Mouse (Mus musculus) spleen, postnatal 10 days (tissue): ENCODE data around the gene Palm.

Experiments
- DNase-seq, 2 experiments: peaks; one replicate each; pipeline ENCODE4 v3.0.0; 2021 to 2022; ENCODE audit warnings: low spot score in 2 of 2

Palm gene

GRCm38 (mm10) chr10:79772320-79772719, 21.1 kb upstream of the Palm start:
- DNase-seq, result no peak

- DNase-seq, result no peak
Observed at GRCm38 (mm10) chr10:79773208-79773607, 20.2 kb upstream of the Palm start.

GRCm38 (mm10) chr10:79774486-79775279, 18.7 kb upstream of the Palm start:
- DNase-seq, result no peak

GRCm38 (mm10) chr10:79777103-79777531, 16.3 kb upstream of the Palm start, which contains the start of gene Fstl3:
Gene Fstl3 (plus strand): TSS chr10:79777272.
- no peak for DNase-seq

- peak in 1 of 2 experiments; percentile 6 for DNase-seq
Observed at GRCm38 (mm10) chr10:79778006-79778405, 15.4 kb upstream of the Palm start.

GRCm38 (mm10) chr10:79779193-79779592, 14.2 kb upstream of the Palm start:
- DNase-seq, result no peak

- DNase-seq, result peak; percentile 89 to 95
Observed at GRCm38 (mm10) chr10:79779784-79780663, 13.3 kb upstream of the Palm start.

- DNase-seq, result peak in 1 of 2 experiments; percentile 83
Observed at GRCm38 (mm10) chr10:79780664-79781015, 12.7 kb upstream of the Palm start.

- peak in 1 of 2 experiments; percentile 17 for DNase-seq
Observed at GRCm38 (mm10) chr10:79781139-79781538, 12.2 kb upstream of the Palm start.

GRCm38 (mm10) chr10:79781956-79782355, 11.4 kb upstream of the Palm start:
- DNase-seq, result no peak

- no peak for DNase-seq
Observed at GRCm38 (mm10) chr10:79783050-79783449, 10.3 kb upstream of the Palm start.

- peak in 1 of 2 experiments; percentile 78 for DNase-seq
Observed at GRCm38 (mm10) chr10:79783920-79784800, 9.2 kb upstream of the Palm start.

- peak; percentile 82 to 89 for DNase-seq
Observed at GRCm38 (mm10) chr10:79788386-79789158, 4.8 kb upstream of the Palm start.

- DNase-seq, result no peak
Observed at GRCm38 (mm10) chr10:79789581-79789980, 3.8 kb upstream of the Palm start.

- DNase-seq, result no peak
Observed at GRCm38 (mm10) chr10:79790861-79791260, 2.5 kb upstream of the Palm start, which contains the start of gene Prss57. Gene Prss57 (minus strand): TSS chr10:79790961.

- no peak for DNase-seq
Observed at GRCm38 (mm10) chr10:79792339-79793040, 882 bp upstream of the Palm start.

GRCm38 (mm10) chr10:79793738-79794490, 542 bp downstream of the Palm start:
- peak in 1 of 2 experiments; percentile 47 for DNase-seq

GRCm38 (mm10) chr10:79794491-79794931, 1.1 kb downstream of the Palm start:
- no peak for DNase-seq

GRCm38 (mm10) chr10:79795905-79796304, 2.5 kb downstream of the Palm start:
- DNase-seq, result no peak
